Mouse (Mus musculus) frontal cortex, postnatal 36 days (tissue): ENCODE data around the gene Klf12.

Experiments
- DNase-seq, 2 experiments: peaks; one replicate each; pipeline ENCODE4 v3.0.0; 2022; ENCODE audit warnings: low spot score in 2 of 2

Gene Klf12

GRCm38 (mm10) chr14:100231384-100231783 is 53.1 kb downstream of the Klf12 start:
- DNase-seq: no peak

- no peak for DNase-seq
These were observed 56.4 kb downstream of the Klf12 start for GRCm38 (mm10) chr14:100228120-100228519.

GRCm38 (mm10) chr14:100227717-100228116 is 56.8 kb downstream of the Klf12 start:
- DNase-seq: no peak

GRCm38 (mm10) chr14:100224151-100224550 is 60.3 kb downstream of the Klf12 start:
- no peak for DNase-seq

GRCm38 (mm10) chr14:100222260-100222659 is 62.2 kb downstream of the Klf12 start:
- no peak for DNase-seq

GRCm38 (mm10) chr14:100215213-100215785 is 69.2 kb downstream of the Klf12 start:
- no peak for DNase-seq

- peak; percentile 42 to 66 for DNase-seq
These were observed 71.4 kb downstream of the Klf12 start for GRCm38 (mm10) chr14:100213066-100213465.

GRCm38 (mm10) chr14:100211826-100212117 is 72.7 kb downstream of the Klf12 start:
- DNase-seq: no peak

- DNase-seq: peak; percentile 77 to 85
These were observed 73.2 kb downstream of the Klf12 start for GRCm38 (mm10) chr14:100211036-100211825.

- DNase-seq: peak in 1 of 2 experiments; percentile 22
These were observed 74.6 kb downstream of the Klf12 start for GRCm38 (mm10) chr14:100209814-100210419.

GRCm38 (mm10) chr14:100207081-100207480 is 77.4 kb downstream of the Klf12 start:
- DNase-seq: no peak

- DNase-seq: no peak
These were observed 78.3 kb downstream of the Klf12 start for GRCm38 (mm10) chr14:100206207-100206606.

- DNase-seq: no peak
These were observed 84.3 kb downstream of the Klf12 start for GRCm38 (mm10) chr14:100200058-100200688.

- peak in 1 of 2 experiments; percentile 36 for DNase-seq
These were observed 85.8 kb downstream of the Klf12 start for GRCm38 (mm10) chr14:100198636-100199035.

- DNase-seq: no peak
These were observed 87.3 kb downstream of the Klf12 start for GRCm38 (mm10) chr14:100197199-100197598.

- no peak for DNase-seq
These were observed 94.8 kb downstream of the Klf12 start for GRCm38 (mm10) chr14:100189490-100190197.

GRCm38 (mm10) chr14:100187372-100187771 is 97.1 kb downstream of the Klf12 start:
- no peak for DNase-seq

- DNase-seq: no peak
These were observed 106.7 kb downstream of the Klf12 start for GRCm38 (mm10) chr14:100177796-100178195.

- DNase-seq: no peak
These were observed 119.4 kb downstream of the Klf12 start for GRCm38 (mm10) chr14:100165075-100165474.

GRCm38 (mm10) chr14:100156639-100157038 is 127.8 kb downstream of the Klf12 start:
- no peak for DNase-seq

GRCm38 (mm10) chr14:100147666-100148065 is 136.8 kb downstream of the Klf12 start:
- no peak for DNase-seq

- DNase-seq: no peak
These were observed 144.1 kb downstream of the Klf12 start for GRCm38 (mm10) chr14:100140370-100140769.
